ENCODE assay signal across 12 mouse cellular contexts in the genomic region with DNA sequence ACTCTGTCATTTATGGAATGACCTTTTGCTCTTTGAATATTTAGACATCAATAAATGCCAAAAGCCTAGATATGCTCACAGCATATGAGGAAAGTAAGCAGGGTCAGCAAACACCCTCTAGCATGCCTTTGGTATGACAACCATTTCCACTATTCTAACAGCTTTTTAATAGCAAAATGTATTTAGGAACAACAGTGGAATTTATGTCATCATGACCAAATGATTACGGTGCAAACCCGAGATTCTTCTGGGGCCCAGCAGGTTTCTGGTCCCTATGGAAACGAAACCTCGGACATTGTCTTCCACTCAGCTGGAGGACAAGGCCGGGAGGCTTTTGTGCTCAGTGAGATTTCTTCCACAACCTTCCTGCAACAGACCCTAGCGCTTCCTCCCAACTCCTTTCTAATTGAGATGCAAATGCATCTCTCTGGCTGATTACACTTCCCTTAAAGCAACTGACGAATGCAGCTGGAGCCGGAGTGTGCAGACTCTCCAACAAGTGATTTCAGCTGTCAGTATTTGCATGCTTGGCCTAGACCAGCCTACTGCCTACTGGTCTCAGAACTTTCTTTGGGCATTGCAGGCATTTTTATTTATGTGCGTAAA.
DNase-seq lines count a peak whose midpoint lies in the region; ATAC-seq and TF ChIP-seq lines count a peak whose summit lies in the region.
"Had no signal": no experiment of that assay in that cellular context is flagged by ENCODE, and none has a peak within 500 bp of the region (broad histone marks: within the 10 kb centered on the region; RNA-seq: fewer than 3 reads in every experiment).

No protein-coding gene starts in this region.

- intact Hi-C loops in gastrocnemius, adult 2 months (cut with DNase I) = no loop called here

- no peak overlapping the region for H3K4me2 ChIP-seq in hindbrain, embryonic 12.5 days (replicated peaks)
- H3K4me2 ChIP-seq in midbrain, postnatal 0 days (ENCODE audit: low read depth, low read length, poor library complexity, severe bottlenecking) = no peak overlapping the region
- H3K4me2 ChIP-seq in liver, embryonic 11.5 days = no peak overlapping the region

- H3K4me1 ChIP-seq in hindbrain, embryonic 12.5 days = peaks cover 35% of the 10 kb centered on the region
- H3K4me1 ChIP-seq in midbrain, postnatal 0 days (ENCODE audit: insufficient read depth, low read length) = peaks cover 5% of the 10 kb centered on the region; the same call in 1 of the 2 replicates
- H3K4me1 ChIP-seq in liver, embryonic 11.5 days (replicated peaks; ENCODE audit: control insufficient read depth, insufficient read depth, low read length) = no peaks in the 10 kb centered on the region

- no peaks in the 10 kb centered on the region for H3K9me3 ChIP-seq in hindbrain, embryonic 12.5 days (replicated peaks)
- H3K9me3 ChIP-seq in midbrain, postnatal 0 days (ENCODE audit: low read length) = no peaks in the 10 kb centered on the region
- H3K9me3 ChIP-seq in liver, embryonic 11.5 days (ENCODE audit: control insufficient read depth, low read length) = no peaks in the 10 kb centered on the region
- H3K9me3 ChIP-seq: megakaryocyte, embryonic 14.5 days had no signal

- 10% methylated on average over 9 of the region's 9 CpGs for WGBS in hindbrain, embryonic 12.5 days
- 16% methylated on average over 9 of the region's 9 CpGs for WGBS in midbrain, postnatal 0 days
- 66% methylated on average over 9 of the region's 9 CpGs for WGBS in liver, embryonic 11.5 days

- no peak overlapping the region for H3K4me3 ChIP-seq in hindbrain, embryonic 12.5 days
- H3K4me3 ChIP-seq in midbrain, postnatal 0 days (ENCODE audit: low read depth, low read length) = no peak overlapping the region
- no peak overlapping the region for H3K4me3 ChIP-seq in liver, embryonic 11.5 days (ENCODE audit: low read depth, low read length)
- no peak overlapping the region for H3K4me3 ChIP-seq in gastrocnemius, adult 2 months
- H3K4me3 ChIP-seq: megakaryocyte, embryonic 14.5 days had no signal

- H3K9ac ChIP-seq in hindbrain, embryonic 12.5 days = no peak overlapping the region
- no peak overlapping the region for H3K9ac ChIP-seq in midbrain, postnatal 0 days (replicated peaks; ENCODE audit: low read length, poor library complexity, severe bottlenecking)
- no peak overlapping the region for H3K9ac ChIP-seq in liver, embryonic 11.5 days (ENCODE audit: low read depth, low read length)

- peak; percentile 94 for DNase-seq in ES-CJ7 (ENCODE audit: low read depth, low spot score)
- DNase-seq in embryo, embryonic 9.5 days (ENCODE audit: extremely low spot score) = peak; percentile 51
- peak; percentile 61 for DNase-seq in midbrain, postnatal 0 days (ENCODE audit: low spot score)
- DNase-seq in liver, embryonic 11.5 days (ENCODE audit: low spot score) = no peak
- no peak for DNase-seq in gastrocnemius, adult 2 months
- DNase-seq in B cell, adult 2 months = no peak
- DNase-seq: cerebellum, adult 11-12 months; kidney, postnatal 10 days; right cerebral cortex, adult 18-20 months had no signal

- H3K36me3 ChIP-seq in hindbrain, embryonic 12.5 days = no peaks in the 10 kb centered on the region
- no peaks in the 10 kb centered on the region for H3K36me3 ChIP-seq in midbrain, postnatal 0 days (ENCODE audit: insufficient read depth, low read length)
- no peaks in the 10 kb centered on the region for H3K36me3 ChIP-seq in liver, embryonic 11.5 days (ENCODE audit: control insufficient read depth, insufficient read depth, low read length)

- no peak for TF ChIP-seq CTCF in midbrain, postnatal 0 days (IDR thresholded peaks at IDR 0.05)
- TF ChIP-seq CTCF in gastrocnemius, adult 2 months (IDR thresholded peaks at IDR 0.05) = no peak

- peak; percentile 83 for ATAC-seq in hindbrain, embryonic 12.5 days (ENCODE audit: low FRiP score)
- ATAC-seq in midbrain, postnatal 0 days (ENCODE audit: low FRiP score) = no peak
- ATAC-seq in liver, embryonic 11.5 days (replicated peaks; ENCODE audit: low FRiP score) = no peak
- ATAC-seq in megakaryocyte-erythroid progenitor cell, adult 5-6 weeks (replicated peaks; ENCODE audit: low FRiP score, low TSS enrichment, poor library complexity, severe bottlenecking) = no peak

- no peaks in the 10 kb centered on the region for H3K27me3 ChIP-seq in hindbrain, embryonic 12.5 days
- no peaks in the 10 kb centered on the region for H3K27me3 ChIP-seq in midbrain, postnatal 0 days (ENCODE audit: insufficient read depth, low read length)
- no peaks in the 10 kb centered on the region for H3K27me3 ChIP-seq in liver, embryonic 11.5 days (replicated peaks; ENCODE audit: control insufficient read depth, insufficient read depth, low read length)
- H3K27me3 ChIP-seq: megakaryocyte, embryonic 14.5 days had no signal

- H3K27ac ChIP-seq in hindbrain, embryonic 12.5 days = peak overlapping the region; percentile 60
- no peak overlapping the region for H3K27ac ChIP-seq in midbrain, postnatal 0 days (ENCODE audit: low read depth, low read length)
- H3K27ac ChIP-seq in liver, embryonic 11.5 days (ENCODE audit: low read depth, low read length) = no peak overlapping the region
- H3K27ac ChIP-seq in gastrocnemius, adult 2 months = no peak overlapping the region

Comparison
In these comparisons a context has a peak if more than half of its experiments do, and no peak if none do; other contexts are left out.
1. DNase-seq: peak in ES-CJ7 (single experiment), embryo, embryonic 9.5 days (single experiment) and midbrain, postnatal 0 days (single experiment); none in liver, embryonic 11.5 days (single experiment), gastrocnemius, adult 2 months (single experiment) and B cell, adult 2 months (0 of 2).